18 mouse cellular contexts compared by ENCODE assay signal in genomic region chr4:35140317-35140716, GRCm38 (mm10). TPM values are rescaled to one million over a fixed set of nuclear protein-coding genes. Genes with fewer than 3 reads are reported as not detected.
A peak's percentile ranks its signal among the peaks of the same experiment; 100 is the strongest.
DNase-seq lines count a peak whose midpoint lies in the region; ATAC-seq and TF ChIP-seq lines count a peak whose summit lies in the region.
"Had no signal": no experiment of that assay in that cellular context is flagged by ENCODE, and none has a peak within 500 bp of the region (broad histone marks: within the 10 kb centered on the region; RNA-seq: fewer than 3 reads in every experiment).

No protein-coding gene starts in this region.

- WGBS in limb, embryonic 10.5 days, result 89% methylated on average over 6 of the region's 6 CpGs
- WGBS in hindbrain, postnatal 0 days, result 78% methylated on average over 6 of the region's 6 CpGs

- no peak for ATAC-seq in hindbrain, postnatal 0 days
- ATAC-seq: midbrain, embryonic 15.5 days had no signal

- H3K36me3 ChIP-seq in limb, embryonic 10.5 days, result no peaks in the 10 kb centered on the region
- no peaks in the 10 kb centered on the region for H3K36me3 ChIP-seq in hindbrain, postnatal 0 days (ENCODE audit: insufficient read depth, low read length)
- H3K36me3 ChIP-seq: forebrain, embryonic 10.5 days; heart, embryonic 12.5 days; hindbrain, embryonic 13.5 days; limb, embryonic 15.5 days; midbrain, embryonic 15.5 days; neural tube, embryonic 15.5 days had no signal

- DNase-seq in CD4-positive, CD25-positive, alpha-beta regulatory T cell, adult 2 months (ENCODE audit: low read depth, low spot score), result peak; percentile 68
- peak; percentile 64 for DNase-seq in T-cell, adult 2 months (ENCODE audit: low spot score)
- peak; percentile 22 for DNase-seq in limb, embryonic 10.5 days (ENCODE audit: low spot score)
- DNase-seq in thymus, postnatal 0 days (ENCODE audit: low spot score), result peak; percentile 64
- DNase-seq in left cerebral cortex, postnatal 36 days (ENCODE audit: low spot score in 2 of 2), result no peak
- DNase-seq in adrenal gland, adult (ENCODE audit: inconsistent age in 2 of 2, low spot score in 1 of 2), result no peak
- DNase-seq in hindbrain, postnatal 0 days (ENCODE audit: low spot score), result no peak
- DNase-seq: gastrocnemius, postnatal 10 days; right cerebral cortex, postnatal 4 days had no signal

- H3K4me2 ChIP-seq in hindbrain, postnatal 0 days (ENCODE audit: low read depth, low read length), result no peak overlapping the region
- H3K4me2 ChIP-seq: heart, embryonic 12.5 days; hindbrain, embryonic 13.5 days; limb, embryonic 15.5 days; midbrain, embryonic 15.5 days; neural tube, embryonic 15.5 days had no signal

- intact Hi-C loops in left cerebral cortex, postnatal 36 days (cut with DNase I), result no loop called here

- H3K27ac ChIP-seq in limb, embryonic 10.5 days, result no peak overlapping the region
- H3K27ac ChIP-seq in hindbrain, postnatal 0 days, result no peak overlapping the region
- H3K27ac ChIP-seq: forebrain, embryonic 10.5 days; hindbrain, embryonic 13.5 days; limb, embryonic 15.5 days; midbrain, embryonic 15.5 days; neural tube, embryonic 15.5 days had no signal

- no peak overlapping the region for H3K9ac ChIP-seq in hindbrain, postnatal 0 days (replicated peaks; ENCODE audit: low read length)
- H3K9ac ChIP-seq: heart, embryonic 12.5 days; hindbrain, embryonic 13.5 days; limb, embryonic 15.5 days; midbrain, embryonic 15.5 days; neural tube, embryonic 15.5 days had no signal

- TF ChIP-seq CTCF in hindbrain, postnatal 0 days (IDR thresholded peaks at IDR 0.05; ENCODE audit: low read depth), result no peak

- H3K9me3 ChIP-seq in limb, embryonic 10.5 days (replicated peaks), result no peaks in the 10 kb centered on the region
- no peaks in the 10 kb centered on the region for H3K9me3 ChIP-seq in hindbrain, postnatal 0 days (ENCODE audit: low read length)
- H3K9me3 ChIP-seq: forebrain, embryonic 10.5 days; heart, embryonic 12.5 days; hindbrain, embryonic 13.5 days; limb, embryonic 15.5 days; midbrain, embryonic 15.5 days; neural tube, embryonic 15.5 days had no signal

- no peaks in the 10 kb centered on the region for H3K27me3 ChIP-seq in limb, embryonic 10.5 days (ENCODE audit: low read depth, poor library complexity, severe bottlenecking)
- H3K27me3 ChIP-seq in hindbrain, postnatal 0 days (ENCODE audit: insufficient read depth, low read length), result no peaks in the 10 kb centered on the region
- H3K27me3 ChIP-seq: heart, embryonic 12.5 days; hindbrain, embryonic 13.5 days; limb, embryonic 15.5 days; midbrain, embryonic 15.5 days; neural tube, embryonic 15.5 days had no signal

- H3K4me3 ChIP-seq in limb, embryonic 10.5 days, result no peak overlapping the region
- H3K4me3 ChIP-seq in hindbrain, postnatal 0 days (ENCODE audit: low read length), result no peak overlapping the region
- H3K4me3 ChIP-seq: forebrain, embryonic 10.5 days; heart, embryonic 12.5 days; hindbrain, embryonic 13.5 days; limb, embryonic 15.5 days; midbrain, embryonic 15.5 days; neural tube, embryonic 15.5 days had no signal

- peaks cover 25% of the 10 kb centered on the region for H3K4me1 ChIP-seq in limb, embryonic 10.5 days
- no peaks in the 10 kb centered on the region for H3K4me1 ChIP-seq in hindbrain, postnatal 0 days (ENCODE audit: insufficient read depth, low read length)
- H3K4me1 ChIP-seq: midbrain, embryonic 15.5 days; neural tube, embryonic 15.5 days had no signal

RNA-seq across cellular contexts. Expression of gene Ifnk, which starts 11.5 kb away (rescaled TPM):
- polyA plus RNA-seq in limb, embryonic 10.5 days (2016; fragmentation: Nextera tagmentation; extraction: Ambion mirVana), result 0.49 and 0.58 TPM in 2 replicates
- polyA plus RNA-seq in thymus, postnatal 0 days (2015; fragmentation: Nextera tagmentation; extraction: Ambion mirVana), result 0.17 TPM in 1 of 2 replicates, not detected in the other
- not detected for total RNA-seq in left cerebral cortex, postnatal 36 days (2021)
- not detected in 2 replicates for total RNA-seq in hindbrain, postnatal 0 days (2014; rRNA removed)
- polyA plus RNA-seq in hindbrain, postnatal 0 days (2015; fragmentation: Nextera tagmentation; extraction: Ambion mirVana), result not detected in 2 replicates
- total RNA-seq: ES-E14; gastrocnemius, postnatal 10 days; layer of hippocampus, postnatal 25 days had no signal
- polyA plus RNA-seq: heart, embryonic 12.5 days; hindbrain, embryonic 13.5 days; lung, embryonic 16.5 days; midbrain, embryonic 15.5 days; neural tube, embryonic 15.5 days had no signal

RNA-seq across cellular contexts. Expression of gene Mob3b, which starts 17.0 kb away (rescaled TPM):
- 13.1 and 14.1 TPM in 2 replicates for polyA plus RNA-seq in limb, embryonic 10.5 days (2016; fragmentation: Nextera tagmentation; extraction: Ambion mirVana)
- polyA plus RNA-seq in thymus, postnatal 0 days (2015; fragmentation: Nextera tagmentation; extraction: Ambion mirVana), result 4.7 and 6.2 TPM in 2 replicates
- 1 to 10 TPM; 4.9 to 5.4 TPM for total RNA-seq in left cerebral cortex, postnatal 36 days (2021)
- total RNA-seq in hindbrain, postnatal 0 days (2014; rRNA removed), result 2.3 and 2.9 TPM in 2 replicates
- 3.1 and 3.2 TPM in 2 replicates for polyA plus RNA-seq in hindbrain, postnatal 0 days (2015; fragmentation: Nextera tagmentation; extraction: Ambion mirVana)

Comparison
In these comparisons a context has a peak if more than half of its experiments do, and no peak if none do; other contexts are left out.
1. DNase-seq: peak in CD4-positive, CD25-positive, alpha-beta regulatory T cell, adult 2 months (single experiment), T-cell, adult 2 months (single experiment), limb, embryonic 10.5 days (single experiment) and thymus, postnatal 0 days (single experiment); none in left cerebral cortex, postnatal 36 days (0 of 2), adrenal gland, adult (0 of 2) and hindbrain, postnatal 0 days (single experiment).